Mouse (Mus musculus) urinary bladder, postnatal 14 days (tissue): ENCODE measurements around the gene Scfd2.

Experiments used
- DNase-seq: peaks from one replicate; pipeline ENCODE4 v3.0.0; 2021; ENCODE audit warnings: low spot score

Gene Scfd2

GRCm38 (mm10) chr5:74311200-74311825 lies 220.2 kb downstream of the Scfd2 start:
- DNase-seq: peak; percentile 41

- no peak for DNase-seq
Measured at GRCm38 (mm10) chr5:74310101-74310500, 221.5 kb downstream of the Scfd2 start.

- no peak for DNase-seq
Measured at GRCm38 (mm10) chr5:74307242-74307641, 224.3 kb downstream of the Scfd2 start.

- DNase-seq: no peak
Measured at GRCm38 (mm10) chr5:74305533-74306189, 225.9 kb downstream of the Scfd2 start.

GRCm38 (mm10) chr5:74304767-74305166 lies 226.8 kb downstream of the Scfd2 start:
- DNase-seq: peak; percentile 75

GRCm38 (mm10) chr5:74302331-74302730 lies 229.2 kb downstream of the Scfd2 start:
- DNase-seq: no peak

GRCm38 (mm10) chr5:74301443-74301842 lies 230.1 kb downstream of the Scfd2 start:
- no peak for DNase-seq

- DNase-seq: no peak
Measured at GRCm38 (mm10) chr5:74300931-74301330, 230.6 kb downstream of the Scfd2 start.

- DNase-seq: no peak
Measured at GRCm38 (mm10) chr5:74300140-74300539, 231.4 kb downstream of the Scfd2 start.

GRCm38 (mm10) chr5:74297113-74297512 lies 234.4 kb downstream of the Scfd2 start:
- no peak for DNase-seq

GRCm38 (mm10) chr5:74296096-74296495 lies 235.5 kb downstream of the Scfd2 start:
- no peak for DNase-seq

- DNase-seq: no peak
Measured at GRCm38 (mm10) chr5:74293513-74293912, 238.0 kb downstream of the Scfd2 start.

GRCm38 (mm10) chr5:74292050-74292449 lies 239.5 kb downstream of the Scfd2 start:
- DNase-seq: no peak

- no peak for DNase-seq
Measured at GRCm38 (mm10) chr5:74291575-74291974, 240.0 kb downstream of the Scfd2 start.

- no peak for DNase-seq
Measured at GRCm38 (mm10) chr5:74289957-74290356, 241.6 kb downstream of the Scfd2 start.

- no peak for DNase-seq
Measured at GRCm38 (mm10) chr5:74288206-74288605, 243.4 kb downstream of the Scfd2 start.

- DNase-seq: no peak
Measured at GRCm38 (mm10) chr5:74286301-74286700, 245.3 kb downstream of the Scfd2 start.

GRCm38 (mm10) chr5:74285764-74286163 lies 245.8 kb downstream of the Scfd2 start:
- no peak for DNase-seq

- DNase-seq: no peak
Measured at GRCm38 (mm10) chr5:74285289-74285688, 246.3 kb downstream of the Scfd2 start.

- peak; percentile 48 for DNase-seq
Measured at GRCm38 (mm10) chr5:74283545-74283944, 248.0 kb downstream of the Scfd2 start.

- no peak for DNase-seq
Measured at GRCm38 (mm10) chr5:74281480-74281879, 250.1 kb downstream of the Scfd2 start.

- DNase-seq: peak; percentile 17
Measured at GRCm38 (mm10) chr5:74279673-74280072, 251.9 kb downstream of the Scfd2 start.

- DNase-seq: no peak
Measured at GRCm38 (mm10) chr5:74278428-74278827, 253.1 kb downstream of the Scfd2 start.

GRCm38 (mm10) chr5:74277712-74278111 lies 253.8 kb downstream of the Scfd2 start:
- DNase-seq: peak; percentile 92
